Mouse (Mus musculus): ENCODE results near the gene Ppm1h. TPM values are rescaled to one million over a fixed set of nuclear protein-coding genes. Genes with fewer than 3 reads are reported as not detected.

Ppm1h gene
- polyA plus RNA-seq, 1 experiment from 2014 or later, result 8.1 TPM

DNA sequence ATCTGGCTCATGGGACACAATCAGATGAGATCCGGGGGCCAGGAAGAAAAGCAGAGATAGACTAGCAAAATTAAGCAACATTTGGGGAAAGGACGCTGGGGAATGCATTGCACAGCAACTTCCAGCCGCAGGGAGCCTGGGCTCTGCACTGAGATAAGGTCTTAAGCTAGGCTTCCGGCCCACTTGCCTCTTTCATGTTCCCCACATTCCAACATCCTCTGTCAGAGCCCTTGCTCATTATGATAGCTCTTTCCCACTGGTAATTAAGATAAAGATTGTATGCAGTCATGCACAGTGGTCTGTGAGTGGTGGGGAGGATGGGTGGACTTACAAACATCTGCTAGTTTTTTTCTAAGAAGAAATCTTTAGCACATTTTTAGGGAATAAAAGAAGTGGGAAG lies 176.6 kb downstream of the Ppm1h start:
- 57% methylated on average over 4 of the region's 4 CpGs for WGBS
- ATAC-seq (ENCODE audit: low FRiP score, low read depth), result no peak

DNA sequence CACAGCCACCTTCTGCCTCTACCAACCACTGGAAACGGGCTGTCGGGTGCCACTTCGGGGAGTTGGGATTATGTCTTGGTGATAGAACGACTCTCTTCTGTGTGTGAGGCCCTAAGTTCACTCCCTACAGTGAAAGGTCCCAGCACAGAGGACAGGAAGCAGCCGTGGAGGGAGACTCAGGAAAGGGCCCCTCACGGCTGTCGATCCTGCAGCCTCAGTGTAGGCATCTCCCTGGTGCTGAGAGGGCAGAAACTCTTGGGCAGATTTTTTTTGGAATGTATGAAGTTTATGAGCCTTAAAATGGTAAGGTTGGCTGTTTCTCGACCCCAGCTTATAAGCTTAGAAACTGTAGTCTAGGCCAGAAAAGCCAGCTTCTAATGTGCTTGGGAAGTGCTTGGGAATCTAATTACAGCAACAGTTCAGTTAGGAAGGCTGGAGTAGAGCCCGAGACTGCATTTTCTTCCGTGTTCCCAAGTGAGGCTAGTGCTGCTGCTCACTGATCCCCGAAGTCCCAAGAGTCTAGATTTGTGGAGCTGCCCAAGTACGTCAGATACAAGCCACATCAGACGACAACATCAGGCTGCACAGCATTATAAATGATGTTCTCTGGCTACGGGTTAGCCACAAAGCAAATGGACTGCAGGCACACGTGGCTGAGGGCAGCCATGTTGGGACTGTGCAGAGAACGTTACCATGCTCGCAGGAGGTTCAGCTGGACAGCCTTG lies 177.6 kb downstream of the Ppm1h start:
- Histone ChIP-seq H3K36me3 (no peaks in the 10 kb centered on the region), H3K4me3 (no peak overlapping the region), H3K9me3 (no peaks in the 10 kb centered on the region), H3K4me1 (0 out of 2 replicates have a peak, but pooled peaks cover 7% of the 10 kb centered on the region), H3K9ac (replicated peaks) (no peak overlapping the region), H3K4me2 (replicated peaks) (no peak overlapping the region), H3K27me3 (no peaks in the 10 kb centered on the region), H3K27ac (replicated peaks) (no peak overlapping the region)
- WGBS, result 82% methylated on average over 17 of the region's 17 CpGs
- ATAC-seq (ENCODE audit: low FRiP score, low read depth), result no peak

More for the DNA sequence above, 176.6 kb downstream of the Ppm1h start:
- Histone ChIP-seq H3K4me2 (replicated peaks) (no peak overlapping the region), H3K9me3 (no peaks in the 10 kb centered on the region), H3K9ac (replicated peaks) (no peak overlapping the region), H3K4me1 (0 out of 2 replicates have a peak, but pooled peaks cover 7% of the 10 kb centered on the region), H3K4me3 (no peak overlapping the region), H3K27me3 (no peaks in the 10 kb centered on the region), H3K36me3 (no peaks in the 10 kb centered on the region), H3K27ac (replicated peaks) (no peak overlapping the region)

DNA sequence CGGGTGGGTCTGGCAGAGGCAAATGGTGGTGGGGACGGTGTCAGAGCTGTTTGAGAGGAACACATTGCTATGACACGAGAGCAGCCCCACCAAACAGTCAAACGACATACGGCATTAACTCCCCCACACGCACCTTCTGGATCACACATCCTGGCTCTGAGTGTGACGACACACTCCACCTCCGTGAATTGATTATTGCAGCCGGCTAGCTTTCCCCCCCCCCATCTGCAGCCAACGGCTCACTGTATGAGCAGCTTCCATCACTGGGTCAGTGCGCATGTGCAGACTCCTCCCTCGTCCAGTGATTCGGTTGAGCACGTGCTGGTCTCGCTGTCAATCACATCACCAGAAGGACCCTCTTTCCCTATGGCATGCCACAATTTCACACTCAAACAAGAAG lies 178.6 kb downstream of the Ppm1h start:
- no peak overlapping the region for H3K27ac ChIP-seq (replicated peaks)
- no peaks in the 10 kb centered on the region for H3K27me3 ChIP-seq
- H3K9ac ChIP-seq (replicated peaks), result no peak overlapping the region
- H3K9me3 ChIP-seq, result no peaks in the 10 kb centered on the region
- no peak overlapping the region for H3K4me2 ChIP-seq (replicated peaks)
- 93% methylated on average over 15 of the region's 15 CpGs for WGBS
- no peaks in the 10 kb centered on the region for H3K36me3 ChIP-seq
- ATAC-seq (ENCODE audit: low FRiP score, low read depth), result no peak
- H3K4me3 ChIP-seq, result no peak overlapping the region
- H3K4me1 ChIP-seq, result 0 out of 2 replicates have a peak, but pooled peaks cover 8% of the 10 kb centered on the region

DNA sequence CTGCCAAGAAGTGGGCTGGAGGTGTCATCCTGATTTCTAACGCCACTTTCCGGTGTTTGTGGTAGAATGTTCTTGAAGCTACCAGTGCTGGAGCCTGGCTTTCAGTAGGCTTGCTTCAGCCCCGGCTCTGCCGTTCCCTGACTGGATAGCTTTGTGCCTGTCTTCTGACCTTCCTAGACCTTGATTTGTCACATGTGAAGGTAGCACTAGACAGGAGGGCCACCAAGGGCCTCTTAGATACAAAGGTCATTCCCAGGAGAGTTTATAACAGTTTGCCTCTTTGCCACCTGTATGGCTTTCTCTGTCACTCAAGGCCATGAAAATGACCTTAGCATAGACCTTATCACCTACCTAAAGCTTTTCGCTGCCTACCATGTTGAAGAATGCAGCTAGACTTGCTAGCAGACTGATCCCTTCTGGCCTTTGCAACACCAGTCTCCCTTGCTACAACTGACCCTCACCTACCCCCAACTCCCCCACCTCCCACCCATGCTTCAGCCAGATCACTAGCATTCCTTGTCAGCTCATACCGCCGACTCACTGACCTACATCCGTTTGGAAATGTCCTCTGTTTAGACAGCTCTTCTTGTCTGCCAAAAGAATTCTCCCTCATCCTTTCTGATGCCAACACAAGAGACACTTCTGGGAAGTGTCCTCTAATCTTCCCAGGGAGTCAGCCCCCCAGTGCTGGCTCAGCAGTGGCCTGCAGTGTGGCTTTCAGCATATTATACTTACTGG lies 180.5 kb downstream of the Ppm1h start:
- no peaks in the 10 kb centered on the region for H3K36me3 ChIP-seq
- no peak overlapping the region for H3K9ac ChIP-seq (replicated peaks)
- H3K27me3 ChIP-seq, result no peaks in the 10 kb centered on the region
- 0 out of 2 replicates have a peak overlapping the region, but pooled peaks have one; percentile 15 for H3K27ac ChIP-seq (replicated peaks)
- WGBS, result 79% methylated on average over 8 of the region's 8 CpGs
- no peaks in the 10 kb centered on the region for H3K9me3 ChIP-seq
- no peak overlapping the region for H3K4me2 ChIP-seq (replicated peaks)
- H3K4me3 ChIP-seq, result no peak overlapping the region
- H3K4me1 ChIP-seq, result 0 out of 2 replicates have a peak, but pooled peaks cover 12% of the 10 kb centered on the region
- ATAC-seq (ENCODE audit: low FRiP score, low read depth), result no peak

DNA sequence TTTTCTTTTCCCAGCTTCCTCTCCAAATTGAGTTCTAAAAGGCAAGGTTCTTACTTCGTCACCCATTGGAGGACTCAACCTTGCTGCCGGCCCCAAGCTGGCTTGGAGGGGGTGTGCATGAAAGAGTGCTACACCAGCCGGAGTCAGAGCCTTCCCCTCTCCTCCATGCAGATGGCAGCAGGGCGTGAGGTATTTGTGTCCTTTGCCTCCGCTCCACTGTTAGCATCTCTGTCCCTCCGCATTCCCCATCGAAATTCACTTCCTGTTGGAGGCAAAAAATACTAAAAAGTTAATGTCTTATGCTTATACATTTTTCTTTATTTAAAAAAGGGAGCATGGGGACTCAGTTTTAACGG lies 181.1 kb downstream of the Ppm1h start:
- Histone ChIP-seq H3K36me3 (no peaks in the 10 kb centered on the region), H3K9ac (replicated peaks) (no peak overlapping the region), H3K27me3 (no peaks in the 10 kb centered on the region), H3K4me2 (replicated peaks) (no peak overlapping the region), H3K27ac (replicated peaks) (0 out of 2 replicates have a peak overlapping the region, but pooled peaks have one; percentile 15), H3K4me3 (no peak overlapping the region), H3K4me1 (0 out of 2 replicates have a peak, but pooled peaks cover 12% of the 10 kb centered on the region), H3K9me3 (no peaks in the 10 kb centered on the region)
- WGBS, result 64% methylated on average over 8 of the region's 8 CpGs
- no peak for ATAC-seq (ENCODE audit: low FRiP score, low read depth)

DNA sequence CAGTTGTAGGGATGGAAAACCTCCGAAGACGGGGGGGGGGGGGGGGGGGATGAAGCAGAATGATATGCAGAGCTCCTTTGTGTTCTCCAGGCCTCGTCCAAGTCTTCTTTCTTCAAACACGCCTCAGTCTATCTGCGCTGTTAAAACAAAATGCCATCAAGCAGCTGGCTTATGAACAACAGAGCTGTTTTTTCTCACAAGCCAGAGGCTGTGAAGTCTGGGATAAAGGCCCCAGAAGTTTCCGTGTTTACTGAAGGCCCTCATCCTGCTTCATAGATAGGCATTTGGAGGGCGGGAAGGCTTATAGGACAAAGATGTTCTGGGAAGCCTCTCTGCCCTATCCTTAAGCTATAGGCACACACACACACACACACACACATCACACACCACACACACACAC lies 181.5 kb downstream of the Ppm1h start:
- 40% methylated on average over 7 of the region's 7 CpGs for WGBS
- Histone ChIP-seq H3K4me1 (0 out of 2 replicates have a peak, but pooled peaks cover 11% of the 10 kb centered on the region), H3K27me3 (no peaks in the 10 kb centered on the region), H3K9me3 (no peaks in the 10 kb centered on the region), H3K4me2 (replicated peaks) (no peak overlapping the region), H3K4me3 (no peak overlapping the region), H3K9ac (replicated peaks) (no peak overlapping the region), H3K27ac (replicated peaks) (0 out of 2 replicates have a peak overlapping the region, but pooled peaks have one; percentile 20), H3K36me3 (no peaks in the 10 kb centered on the region)
- no peak for ATAC-seq (ENCODE audit: low FRiP score, low read depth)

DNA sequence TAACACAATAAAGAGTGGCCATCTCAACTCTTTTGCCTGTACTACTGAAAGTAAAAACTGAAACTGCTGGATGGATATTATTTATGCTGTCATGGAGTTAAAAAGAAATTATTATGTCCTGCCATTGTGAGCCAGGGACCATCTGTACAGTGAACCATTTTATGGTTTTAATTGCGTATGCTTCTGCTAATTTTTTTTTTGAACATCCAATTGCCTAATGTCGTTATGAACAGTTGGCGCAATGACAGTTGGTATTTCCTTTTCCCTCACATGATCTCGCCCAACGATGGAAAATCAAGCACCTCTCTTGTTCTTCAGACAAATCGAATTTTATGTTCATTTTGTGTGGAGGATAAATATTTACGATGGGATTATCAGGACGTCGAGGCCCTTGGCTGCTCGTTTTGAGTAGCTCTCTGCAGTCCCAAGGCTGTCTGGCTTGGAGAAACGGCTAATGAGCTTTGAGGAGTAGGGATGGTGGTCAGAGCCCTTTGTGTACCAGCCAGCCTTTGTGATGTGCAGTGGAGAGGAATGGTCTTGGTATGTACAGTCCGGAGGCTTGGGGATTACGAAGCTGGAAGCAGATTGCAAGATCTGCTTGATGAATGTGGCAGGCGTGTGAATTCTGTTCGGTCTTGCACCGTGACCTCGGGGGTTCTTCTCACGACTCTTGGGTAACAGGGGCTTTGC lies 183.3 kb downstream of the Ppm1h start:
- no peak overlapping the region for H3K9ac ChIP-seq (replicated peaks)
- H3K9me3 ChIP-seq, result no peaks in the 10 kb centered on the region
- H3K4me3 ChIP-seq, result no peak overlapping the region
- H3K36me3 ChIP-seq, result no peaks in the 10 kb centered on the region
- WGBS, result 74% methylated on average over 18 of the region's 18 CpGs
- H3K27ac ChIP-seq (replicated peaks), result peak overlapping the region; percentile 47
- peak; percentile 64 for ATAC-seq (ENCODE audit: low FRiP score, low read depth)
- no peak overlapping the region for H3K4me2 ChIP-seq (replicated peaks)
- H3K4me1 ChIP-seq, result 0 out of 2 replicates have a peak, but pooled peaks cover 9% of the 10 kb centered on the region
- H3K27me3 ChIP-seq, result no peaks in the 10 kb centered on the region

DNA sequence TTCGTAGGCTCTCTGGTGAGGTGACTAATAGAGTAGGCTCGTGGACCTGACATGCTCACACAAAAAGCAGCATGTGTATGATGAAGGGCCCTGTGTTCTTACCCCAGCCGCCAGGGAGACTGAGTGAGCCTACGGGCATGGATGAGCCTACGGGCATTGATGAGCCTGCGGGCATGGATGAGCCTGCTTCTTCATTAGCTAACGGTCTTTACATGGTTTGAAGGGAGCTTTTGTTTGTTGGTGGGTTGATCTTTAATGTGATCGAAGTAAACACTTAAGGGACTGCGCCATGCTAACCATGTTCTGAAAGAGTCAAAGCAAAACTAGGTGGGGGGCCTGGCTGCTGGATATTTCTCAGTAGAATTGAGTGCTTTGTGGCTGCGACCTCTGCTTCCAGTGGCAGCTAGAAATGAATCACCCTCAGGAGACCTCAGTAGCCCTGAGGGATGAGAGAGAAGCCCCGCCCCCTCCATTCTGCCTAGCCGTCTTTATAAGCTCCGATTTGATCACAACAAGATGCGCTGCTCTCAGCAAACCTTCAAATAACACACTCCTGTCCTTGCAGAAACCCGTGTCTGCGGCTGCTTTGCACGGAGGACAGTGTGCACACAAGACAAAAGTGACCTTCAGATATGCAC lies 183.9 kb downstream of the Ppm1h start:
- Histone ChIP-seq H3K27me3 (no peaks in the 10 kb centered on the region), H3K4me2 (replicated peaks) (no peak overlapping the region), H3K27ac (replicated peaks) (peak overlapping the region; percentile 47), H3K36me3 (no peaks in the 10 kb centered on the region), H3K9ac (replicated peaks) (no peak overlapping the region), H3K9me3 (no peaks in the 10 kb centered on the region), H3K4me1 (0 out of 2 replicates have a peak, but pooled peaks cover 9% of the 10 kb centered on the region), H3K4me3 (no peak overlapping the region)
- WGBS, result 85% methylated on average over 17 of the region's 17 CpGs
- ATAC-seq (ENCODE audit: low FRiP score, low read depth), result peak; percentile 13; the same call in 1 of the 2 replicates

DNA sequence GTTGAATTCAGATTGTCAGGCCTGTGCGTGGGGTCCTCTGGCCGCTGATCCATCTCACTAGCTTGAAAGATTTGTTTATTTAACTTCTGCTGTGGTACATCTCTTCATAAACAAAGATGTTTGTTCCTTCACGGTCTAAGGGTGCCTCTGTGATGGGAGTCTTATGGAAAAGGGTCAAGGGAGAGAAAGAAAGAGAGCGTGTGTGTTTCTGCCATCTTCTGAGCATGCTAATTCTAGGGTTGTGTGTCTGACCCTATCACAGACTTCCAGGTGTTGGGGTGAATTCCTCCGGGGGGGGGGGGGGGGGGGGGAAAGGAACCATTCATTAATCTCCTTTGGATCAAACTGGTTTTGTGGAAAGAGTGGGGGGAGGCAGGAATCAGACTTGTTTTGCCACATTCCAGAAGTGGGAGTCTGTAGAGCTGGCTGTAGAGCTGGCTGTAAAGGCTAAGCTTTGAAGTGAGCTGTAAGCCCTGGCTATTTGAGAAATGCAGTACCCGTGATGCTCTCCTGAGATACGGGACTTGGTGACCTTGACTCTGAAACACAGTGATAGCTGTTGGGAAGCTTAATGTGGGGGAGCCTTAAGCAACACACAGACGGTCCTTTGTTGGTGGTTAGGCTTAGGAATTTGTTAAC lies 191.4 kb downstream of the Ppm1h start:
- WGBS, result 61% methylated on average over 8 of the region's 8 CpGs
- Histone ChIP-seq H3K4me2 (replicated peaks) (no peak overlapping the region), H3K4me3 (no peak overlapping the region), H3K4me1 (no peaks in the 10 kb centered on the region), H3K9me3 (no peaks in the 10 kb centered on the region), H3K27ac (replicated peaks) (no peak overlapping the region), H3K36me3 (no peaks in the 10 kb centered on the region), H3K9ac (replicated peaks) (no peak overlapping the region), H3K27me3 (no peaks in the 10 kb centered on the region)
- no peak for ATAC-seq (ENCODE audit: low FRiP score, low read depth)

DNA sequence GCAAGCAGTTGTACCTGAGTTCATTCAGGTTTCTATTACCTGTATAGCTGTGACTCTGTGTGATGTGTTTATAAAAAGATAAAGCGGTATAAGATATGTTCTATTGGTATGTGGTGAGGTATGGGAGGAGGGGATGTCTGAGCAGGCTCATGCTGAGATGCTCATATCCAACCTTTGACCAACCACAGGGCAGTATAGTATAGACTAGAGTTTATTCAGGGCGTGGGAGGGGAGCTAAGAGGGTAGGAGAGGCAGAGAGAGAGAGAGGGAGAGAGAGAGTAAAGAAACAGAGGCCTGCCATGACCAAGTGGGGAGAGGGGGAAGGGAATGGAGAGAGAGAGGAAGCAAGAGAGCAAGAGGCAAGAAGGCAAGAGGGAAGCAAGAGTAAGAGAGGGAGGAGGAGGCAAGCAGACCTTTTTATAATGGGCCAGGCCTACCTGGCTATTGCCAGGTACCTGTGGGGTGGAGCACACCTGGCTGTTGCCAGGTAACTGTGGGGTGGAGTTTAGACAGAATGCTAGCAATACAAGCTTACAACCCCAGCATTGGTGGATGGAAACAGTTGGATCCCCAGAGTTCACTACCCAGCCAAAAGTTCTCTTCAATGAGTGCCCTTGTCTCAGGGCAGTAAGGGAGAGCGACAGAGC lies 192.4 kb downstream of the Ppm1h start:
- H3K4me1 ChIP-seq, result no peaks in the 10 kb centered on the region
- H3K4me2 ChIP-seq (replicated peaks), result no peak overlapping the region
- 81% methylated on average over 3 of the region's 3 CpGs for WGBS
- no peaks in the 10 kb centered on the region for H3K27me3 ChIP-seq
- no peak overlapping the region for H3K4me3 ChIP-seq
- ATAC-seq (ENCODE audit: low FRiP score, low read depth), result no peak
- no peaks in the 10 kb centered on the region for H3K9me3 ChIP-seq
- H3K9ac ChIP-seq (replicated peaks), result no peak overlapping the region
- H3K27ac ChIP-seq (replicated peaks), result no peak overlapping the region
- H3K36me3 ChIP-seq, result no peaks in the 10 kb centered on the region

DNA sequence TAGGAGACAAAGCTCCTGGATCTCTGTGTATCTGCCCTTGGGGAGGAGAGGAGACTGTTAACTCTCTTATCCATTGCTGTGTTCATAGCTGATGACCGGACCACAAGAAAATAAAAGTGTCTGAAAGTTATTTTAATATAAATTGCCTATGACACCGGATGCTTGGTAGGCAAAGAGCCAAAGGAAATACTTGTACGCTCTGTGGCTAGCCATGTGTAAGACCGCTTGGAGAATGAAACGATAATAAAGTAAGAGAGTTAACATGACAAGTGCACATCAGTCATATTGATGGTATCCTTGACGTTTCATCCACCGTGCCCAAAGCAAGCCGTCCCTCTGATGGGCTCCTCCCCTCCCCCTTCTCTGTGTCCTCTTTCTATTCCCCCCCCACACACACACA lies 194.2 kb downstream of the Ppm1h start:
- H3K9ac ChIP-seq (replicated peaks), result no peak overlapping the region

More for the DNA sequence above, 194.2 kb downstream of the Ppm1h start:
- WGBS, result 96% methylated on average over 8 of the region's 8 CpGs
- Histone ChIP-seq H3K36me3 (no peaks in the 10 kb centered on the region), H3K4me1 (no peaks in the 10 kb centered on the region), H3K27ac (replicated peaks) (no peak overlapping the region), H3K4me2 (replicated peaks) (no peak overlapping the region), H3K9me3 (no peaks in the 10 kb centered on the region), H3K27me3 (no peaks in the 10 kb centered on the region), H3K4me3 (no peak overlapping the region)
- no peak for ATAC-seq (ENCODE audit: low FRiP score, low read depth)

Data from midbrain, embryonic 12.5 days (tissue).